Mouse (Mus musculus) stomach, postnatal 0 days (tissue): ENCODE measurements around the gene Hnrnpl. TPM values are rescaled to one million over a fixed set of nuclear protein-coding genes. Genes with fewer than 3 reads are reported as not detected.

Source experiments
- ATAC-seq: fragments of 200-750 bp; cut with Nextera tagmentation; 2 replicates; pipeline ENCODE4 v1.8.0; 2017; ENCODE audit not compliant: low FRiP score, low TSS enrichment
- DNase-seq: peaks from one replicate; pipeline ENCODE4 v3.0.0-alpha.2; 2016; ENCODE audit warnings: low spot score
- H3K27ac ChIP-seq: fragments of 300-500 bp; sonication (generic); replicated peaks from 2 replicates; pipeline ENCODE4 v1.5.1; 2014; ENCODE audit warnings: mild to moderate bottlenecking, control low read depth
- H3K27me3 ChIP-seq: fragments of 300-500 bp; sonication (generic); 2 replicates; pipeline ENCODE4 v1.6.1; 2014; ENCODE audit warnings: low read length; ENCODE audit not compliant: control insufficient read depth, insufficient read depth
- H3K36me3 ChIP-seq: fragments of 300-500 bp; sonication (generic); 2 replicates; pipeline ENCODE4 v1.6.1; 2014; ENCODE audit warnings: low read length, mixed read lengths; ENCODE audit not compliant: control insufficient read depth, insufficient read depth
- H3K4me1 ChIP-seq: fragments of 300-500 bp; sonication (generic); replicated peaks from 2 replicates; pipeline ENCODE4 v1.6.1; 2014; ENCODE audit warnings: antibody characterized with exemption; ENCODE audit not compliant: control insufficient read depth, insufficient read depth
- H3K4me2 ChIP-seq: fragments of 300-500 bp; sonication (generic); replicated peaks from 2 replicates; pipeline ENCODE4 v1.6.1; 2014; ENCODE audit warnings: low read depth, mild to moderate bottlenecking, control low read depth, moderate library complexity
- H3K4me3 ChIP-seq: fragments of 300-500 bp; sonication (generic); 2 replicates; pipeline ENCODE4 v1.5.1; 2014; ENCODE audit warnings: low read depth, low read length, control low read depth
- H3K9ac ChIP-seq: fragments of 300-500 bp; sonication (generic); 2 replicates; pipeline ENCODE4 v1.6.1; 2014; ENCODE audit warnings: mild to moderate bottlenecking, low read length, control low read depth, mixed read lengths
- H3K9me3 ChIP-seq: fragments of 300-500 bp; sonication (generic); 2 replicates; pipeline ENCODE4 v1.6.1; 2016; ENCODE audit warnings: low read length; ENCODE audit not compliant: control insufficient read depth
- CTCF ChIP-seq: IDR thresholded peaks from 2 replicates; pipeline ENCODE4 v1.5.1; 2016; ENCODE audit warnings: antibody characterized with exemption, low read depth, mild to moderate bottlenecking, moderate library complexity
- EP300 ChIP-seq: optimal IDR thresholded peaks from 2 replicates; pipeline ENCODE3; 2016; ENCODE audit warnings: antibody characterized with exemption
- WGBS: fragments of 180-500 bp; shearing (Covaris S2); extraction: QIAGEN DNeasy Blood & Tissue Kit; methylation state at CpG from one replicate; pipeline ENCODE4 v1.1.7; 2014; 5-methylcytosine and 5-hydroxymethylcytosine counted together
- polyA plus RNA-seq: library from polyadenylated mRNA; unstranded; fragments of >200 nt; fragmentation: Nextera tagmentation; extraction: Ambion mirVana; gene quantifications from 2 replicates; pipeline ENCODE4 v1.2.1, GENCODE M21; 2015

The Hnrnpl gene
- polyA plus RNA-seq, 1 experiment from 2014 or later: 156 TPM

- H3K9ac ChIP-seq: no peak overlapping the region
- no peak overlapping the region for H3K4me2 ChIP-seq
- peak; percentile 86 for ATAC-seq
- no peaks in the 10 kb centered on the region for H3K36me3 ChIP-seq
- 25% methylated on average over 1 of the region's 1 CpGs for WGBS
- peak; percentile 70 for DNase-seq
- TF ChIP-seq EP300: no peak
- no peak for TF ChIP-seq CTCF
- H3K9me3 ChIP-seq: no peaks in the 10 kb centered on the region
- H3K4me3 ChIP-seq: no peak overlapping the region
- no peaks in the 10 kb centered on the region for H3K27me3 ChIP-seq
- H3K4me1 ChIP-seq: peaks cover 3% of the 10 kb centered on the region; the same call in 1 of the 2 replicates
- peak overlapping the region; percentile 84 for H3K27ac ChIP-seq
These were observed 41.4 kb downstream of the Hnrnpl start for GRCm38 (mm10) chr7:28849700-28850236.

- Histone ChIP-seq H3K4me3 (no peak overlapping the region), H3K4me2 (no peak overlapping the region), H3K9ac (no peak overlapping the region), H3K27me3 (no peaks in the 10 kb centered on the region), H3K27ac (peak overlapping the region; percentile 84; the same call in 1 of the 2 replicates), H3K36me3 (no peaks in the 10 kb centered on the region), H3K4me1 (peaks cover 3% of the 10 kb centered on the region; the same call in 1 of the 2 replicates), H3K9me3 (no peaks in the 10 kb centered on the region)
- ATAC-seq (no peak), DNase-seq (peak; percentile 38)
- 70% methylated on average over 4 of the region's 4 CpGs for WGBS
- no peak for TF ChIP-seq CTCF
- TF ChIP-seq EP300: no peak
These were observed 42.3 kb downstream of the Hnrnpl start for GRCm38 (mm10) chr7:28850642-28851041.

GRCm38 (mm10) chr7:28859953-28860352 is 51.6 kb downstream of the Hnrnpl start:
- Histone ChIP-seq H3K9ac (no peak overlapping the region), H3K36me3 (no peaks in the 10 kb centered on the region), H3K4me2 (no peak overlapping the region), H3K27me3 (no peaks in the 10 kb centered on the region), H3K4me3 (no peak overlapping the region), H3K4me1 (peaks cover 4% of the 10 kb centered on the region; the same call in 1 of the 2 replicates), H3K9me3 (no peaks in the 10 kb centered on the region), H3K27ac (peak overlapping the region; percentile 67)
- 72% methylated on average over 2 of the region's 2 CpGs for WGBS
- DNase-seq (peak; percentile 57), ATAC-seq (peak; percentile 90)
- no peak for TF ChIP-seq CTCF
- no peak for TF ChIP-seq EP300

GRCm38 (mm10) chr7:28860898-28861297 is 52.6 kb downstream of the Hnrnpl start:
- Histone ChIP-seq H3K9ac (no peak overlapping the region), H3K4me3 (no peak overlapping the region), H3K36me3 (no peaks in the 10 kb centered on the region), H3K4me1 (peaks cover 4% of the 10 kb centered on the region; the same call in 1 of the 2 replicates), H3K9me3 (no peaks in the 10 kb centered on the region), H3K4me2 (no peak overlapping the region), H3K27me3 (no peaks in the 10 kb centered on the region), H3K27ac (no peak overlapping the region)
- 84% methylated on average over 6 of the region's 6 CpGs for WGBS
- TF ChIP-seq CTCF: peak; percentile 44
- no peak for TF ChIP-seq EP300
- DNase-seq: no peak
- no peak for ATAC-seq

- ATAC-seq (peak; percentile 49), DNase-seq (peak; percentile 63)
- H3K27me3 ChIP-seq: no peaks in the 10 kb centered on the region
- no peaks in the 10 kb centered on the region for H3K36me3 ChIP-seq
- H3K4me1 ChIP-seq: peaks cover 4% of the 10 kb centered on the region; the same call in 1 of the 2 replicates
- 63% methylated on average over 15 of the region's 15 CpGs for WGBS
- no peak overlapping the region for H3K4me3 ChIP-seq
- H3K9me3 ChIP-seq: no peaks in the 10 kb centered on the region
- no peak overlapping the region for H3K9ac ChIP-seq
- peak overlapping the region; percentile 73 for H3K27ac ChIP-seq
- TF ChIP-seq EP300 (no peak), CTCF (peak; percentile 34; the same call in 1 of the 2 replicates)
- H3K4me2 ChIP-seq: peak overlapping the region; percentile 14; the same call in 1 of the 2 replicates
These were observed 54.6 kb downstream of the Hnrnpl start for GRCm38 (mm10) chr7:28862817-28863499.

- no peak for TF ChIP-seq CTCF
- no peak for TF ChIP-seq EP300
- DNase-seq: no peak
- H3K36me3 ChIP-seq: no peaks in the 10 kb centered on the region
- H3K27ac ChIP-seq: peak within 1 kb of the TSS; percentile 73
- peaks cover 4% of the 10 kb centered on the region; the same call in 1 of the 2 replicates for H3K4me1 ChIP-seq
- H3K9me3 ChIP-seq: no peaks in the 10 kb centered on the region
- ATAC-seq: no peak
- H3K9ac ChIP-seq: peak within 1 kb of the TSS; percentile 24
- H3K4me2 ChIP-seq: peak within 1 kb of the TSS; percentile 52
- no peaks in the 10 kb centered on the region for H3K27me3 ChIP-seq
- 68% methylated on average over 6 of the region's 6 CpGs for WGBS
- H3K4me3 ChIP-seq: peak within 1 kb of the TSS; percentile 24
These were observed 55.2 kb downstream of the Hnrnpl start, which contains the start of gene Lgals7 for GRCm38 (mm10) chr7:28863540-28863939. Gene Lgals7 (plus strand): TSS chr7:28863853.
